Mouse (Mus musculus) mature B cell (primary cell): ENCODE measurements around the gene Rrp7a.

Source experiments
- in situ Hi-C: fragments of 300-500 bp; cut with MboI; formaldehyde crosslinking; loops from 2 replicates; pipeline ENCODE4 v1.14.3; 2019

Gene Rrp7a

GRCm38 (mm10) chr15:83122566-83123145 lies at the start of gene Rrp7a:
Rrp7a (minus strand) TSS chr15:83122801.
- in situ Hi-C loops = no loop called here

- in situ Hi-C loops = no loop called here
Measured at GRCm38 (mm10) chr15:83171712-83172481, 49.3 kb upstream of the Rrp7a start.

GRCm38 (mm10) chr15:83170956-83171659 lies 48.5 kb upstream of the Rrp7a start:
- in situ Hi-C loops = no loop called here

- in situ Hi-C loops = no loop called here
Measured at GRCm38 (mm10) chr15:83169772-83170722, 47.4 kb upstream of the Rrp7a start.

GRCm38 (mm10) chr15:83168875-83169771 lies 46.5 kb upstream of the Rrp7a start:
- in situ Hi-C loops = no loop called here

- in situ Hi-C loops = no loop called here
Measured at GRCm38 (mm10) chr15:83168311-83168710, 45.7 kb upstream of the Rrp7a start.

GRCm38 (mm10) chr15:83167550-83168065 lies 45.0 kb upstream of the Rrp7a start:
- in situ Hi-C loops = no loop called here

- in situ Hi-C loops = no loop called here
Measured at GRCm38 (mm10) chr15:83167126-83167525, 44.5 kb upstream of the Rrp7a start.

GRCm38 (mm10) chr15:83166642-83167041 lies 44.0 kb upstream of the Rrp7a start:
- in situ Hi-C loops = no loop called here

GRCm38 (mm10) chr15:83165526-83166315 lies 43.1 kb upstream of the Rrp7a start:
- in situ Hi-C loops = no loop called here

- in situ Hi-C loops = no loop called here
Measured at GRCm38 (mm10) chr15:83164971-83165471, 42.4 kb upstream of the Rrp7a start.

- in situ Hi-C loops = no loop called here
Measured at GRCm38 (mm10) chr15:83162818-83163485, 40.4 kb upstream of the Rrp7a start.

- in situ Hi-C loops = no loop called here
Measured at GRCm38 (mm10) chr15:83162001-83162400, 39.4 kb upstream of the Rrp7a start.

GRCm38 (mm10) chr15:83161062-83161748 lies 38.6 kb upstream of the Rrp7a start:
- in situ Hi-C loops = no loop called here

GRCm38 (mm10) chr15:83160561-83160960 lies 38.0 kb upstream of the Rrp7a start:
- in situ Hi-C loops = no loop called here

GRCm38 (mm10) chr15:83159823-83160222 lies 37.2 kb upstream of the Rrp7a start:
- in situ Hi-C loops = no loop called here

- in situ Hi-C loops = no loop called here
Measured at GRCm38 (mm10) chr15:83158587-83159160, 36.1 kb upstream of the Rrp7a start.

GRCm38 (mm10) chr15:83157667-83158064 lies 35.1 kb upstream of the Rrp7a start:
- in situ Hi-C loops = no loop called here
